Mouse (Mus musculus) liver, adult 2 months (tissue): Measurements from ENCODE around the gene Tst. TPM values are rescaled to one million over a fixed set of nuclear protein-coding genes. Genes with fewer than 3 reads are reported as not detected.

Experiments used
- DNase-seq: peaks from one replicate; pipeline ENCODE4 v3.0.0-alpha.2; 2011; ENCODE audit warnings: low read depth, low spot score; ENCODE audit errors: extremely low read depth
- H3K27ac ChIP-seq: fragments of 200-500 bp; replicated peaks from 2 replicates; pipeline ENCODE4 v1.5.1; 2012; ENCODE audit warnings: low read depth, mild to moderate bottlenecking, control low read depth, inconsistent platforms, low read length; ENCODE audit not compliant: insufficient read depth
- H3K27me3 ChIP-seq: fragments of 200-500 bp; 2 replicates; pipeline ENCODE4 v1.6.1; 2012; ENCODE audit warnings: mild to moderate bottlenecking, moderate library complexity, low read length, inconsistent platforms; ENCODE audit not compliant: control insufficient read depth, insufficient read depth
- H3K36me3 ChIP-seq: fragments of 200-500 bp; 2 replicates; pipeline ENCODE4 v1.6.1; 2012; ENCODE audit warnings: low read length, inconsistent platforms; ENCODE audit not compliant: control insufficient read depth, insufficient read depth
- H3K4me1 ChIP-seq: fragments of 200-500 bp; 2 replicates; pipeline ENCODE4 v1.6.1; 2011; ENCODE audit warnings: low read length; ENCODE audit not compliant: control insufficient read depth, insufficient read depth
- H3K4me3 ChIP-seq: fragments of 200-500 bp; 2 replicates; pipeline ENCODE4 v1.5.1; 2011; ENCODE audit warnings: low read depth, mild to moderate bottlenecking, control low read depth, low read length, moderate library complexity; ENCODE audit not compliant: insufficient read depth
- H3K79me2 ChIP-seq: fragments of 200-500 bp; 2 replicates; pipeline ENCODE4 v1.6.1; 2012; ENCODE audit warnings: inconsistent platforms, mild to moderate bottlenecking, low read length, moderate library complexity; ENCODE audit not compliant: control insufficient read depth, insufficient read depth
- H3K9ac ChIP-seq: fragments of 200-500 bp; 2 replicates; pipeline ENCODE4 v1.6.1; 2012; ENCODE audit warnings: low read depth, mild to moderate bottlenecking, control low read depth, inconsistent platforms, low read length
- CTCF ChIP-seq: fragments of 200-500 bp; IDR thresholded peaks from 2 replicates; pipeline ENCODE4 v1.5.1; 2011; ENCODE audit warnings: low read depth, low read length, control low read depth
- POLR2A ChIP-seq: fragments of 200-500 bp; IDR thresholded peaks from 2 replicates; pipeline ENCODE4 v1.6.1; 2011; ENCODE audit warnings: low read length, control low read depth; ENCODE audit not compliant: insufficient read depth; ENCODE audit errors: extremely low read depth
- WGBS: fragments of 180-500 bp; shearing (Covaris S2); methylation state at CpG from one replicate; pipeline ENCODE4 v1.1.7; 2018; 5-methylcytosine and 5-hydroxymethylcytosine counted together
- polyA plus RNA-seq: library from polyadenylated mRNA; depleted of rRNA; stranded (reverse); fragments of >200 nt; gene quantifications from 2 replicates; pipeline ENCODE4 v1.2.3, GENCODE M21; 2012
- total RNA-seq: library from RNA; depleted of rRNA; stranded (reverse); fragments of >200 nt; gene quantifications from 2 replicates; pipeline ENCODE4 v1.2.3, GENCODE M21; 2014

Tst gene
- total and polyA plus RNA-seq, 2 experiments, result 343 to 621 TPM

DNA sequence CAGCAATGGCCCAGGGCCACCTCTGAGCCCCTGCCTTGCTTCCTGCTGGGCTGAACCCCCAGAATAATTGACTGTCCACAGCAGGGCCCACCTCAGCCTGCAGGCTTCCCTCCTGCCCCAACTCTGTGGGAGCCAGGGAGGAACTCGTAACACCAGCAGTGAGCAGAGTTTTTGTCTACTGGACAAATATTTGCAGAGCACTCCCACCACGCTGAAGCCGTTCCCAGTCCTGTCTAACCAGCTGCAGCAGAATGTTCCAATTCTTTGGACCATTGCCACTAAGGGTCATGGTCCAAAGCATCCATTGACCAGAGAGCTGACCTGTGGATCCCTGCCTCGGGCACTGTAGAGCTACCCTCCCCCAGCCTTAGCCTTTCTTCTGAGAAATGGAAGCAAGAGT lies 11.2 kb upstream of the Tst start:
- Histone ChIP-seq H3K4me1 (peaks cover 21% of the 10 kb centered on the region), H3K4me3 (no peak overlapping the region), H3K9ac (peak overlapping the region; percentile 70), H3K79me2 (peaks cover under 1% of the 10 kb centered on the region; the same call in 1 of the 2 replicates), H3K27ac (peak overlapping the region; percentile 96), H3K27me3 (no peaks in the 10 kb centered on the region), H3K36me3 (peaks cover 2% of the 10 kb centered on the region; the same call in 1 of the 2 replicates)
- 2% methylated on average over 4 of the region's 4 CpGs for WGBS
- TF ChIP-seq CTCF (no peak), POLR2A (0 out of 2 replicates have a peak, but pooled peaks have one; percentile 60)
- peak; percentile 95 for DNase-seq

DNA sequence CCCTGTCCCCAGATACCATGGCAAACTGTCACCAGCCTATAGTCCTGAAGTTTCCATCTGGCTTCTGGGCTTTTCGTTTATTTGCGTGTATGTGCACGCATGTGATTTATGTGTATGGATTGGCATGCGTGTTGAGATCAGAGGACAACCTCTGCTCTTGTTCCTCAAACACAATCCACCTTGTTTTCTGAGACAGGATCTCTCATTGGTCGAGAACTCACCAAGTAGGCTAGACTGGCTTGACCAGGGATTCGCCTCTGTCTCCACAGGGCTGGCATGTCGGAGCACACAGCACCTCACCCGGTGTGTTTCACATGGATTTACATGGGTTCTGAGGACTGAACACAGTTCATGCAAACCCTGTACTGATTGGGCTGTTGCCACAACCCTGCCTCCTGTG lies 8.4 kb upstream of the Tst start:
- peaks cover 30% of the 10 kb centered on the region for H3K4me1 ChIP-seq
- H3K27ac ChIP-seq, result no peak overlapping the region
- peaks cover 2% of the 10 kb centered on the region; the same call in 1 of the 2 replicates for H3K36me3 ChIP-seq
- no peaks in the 10 kb centered on the region for H3K27me3 ChIP-seq
- peaks cover 18% of the 10 kb centered on the region; the same call in 1 of the 2 replicates for H3K79me2 ChIP-seq
- no peak overlapping the region for H3K4me3 ChIP-seq
- no peak for DNase-seq
- no peak overlapping the region for H3K9ac ChIP-seq
- 95% methylated on average over 8 of the region's 8 CpGs for WGBS
- TF ChIP-seq CTCF (no peak), POLR2A (no peak)

DNA sequence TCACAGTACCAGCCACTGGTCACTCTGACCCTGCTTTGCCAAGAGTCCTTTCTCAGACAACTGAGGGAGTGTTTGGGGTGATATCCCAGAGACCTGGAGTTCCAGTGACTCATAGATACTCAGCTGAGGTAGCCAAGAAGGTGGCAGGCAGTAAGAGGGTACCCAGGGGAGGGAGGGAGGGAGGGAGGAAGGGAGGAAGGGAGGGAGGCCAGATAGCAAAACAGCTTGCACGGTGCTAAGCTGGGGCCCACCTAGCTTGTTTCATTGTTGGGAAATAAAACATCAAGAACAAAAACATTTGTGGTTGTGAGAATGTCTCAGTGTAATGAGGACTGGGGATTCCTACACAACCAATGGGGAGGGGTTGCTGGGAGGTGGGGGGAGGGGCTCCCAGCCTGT lies 8.0 kb upstream of the Tst start:
- Histone ChIP-seq H3K27ac (no peak overlapping the region), H3K9ac (no peak overlapping the region), H3K4me1 (peaks cover 33% of the 10 kb centered on the region)

DNA sequence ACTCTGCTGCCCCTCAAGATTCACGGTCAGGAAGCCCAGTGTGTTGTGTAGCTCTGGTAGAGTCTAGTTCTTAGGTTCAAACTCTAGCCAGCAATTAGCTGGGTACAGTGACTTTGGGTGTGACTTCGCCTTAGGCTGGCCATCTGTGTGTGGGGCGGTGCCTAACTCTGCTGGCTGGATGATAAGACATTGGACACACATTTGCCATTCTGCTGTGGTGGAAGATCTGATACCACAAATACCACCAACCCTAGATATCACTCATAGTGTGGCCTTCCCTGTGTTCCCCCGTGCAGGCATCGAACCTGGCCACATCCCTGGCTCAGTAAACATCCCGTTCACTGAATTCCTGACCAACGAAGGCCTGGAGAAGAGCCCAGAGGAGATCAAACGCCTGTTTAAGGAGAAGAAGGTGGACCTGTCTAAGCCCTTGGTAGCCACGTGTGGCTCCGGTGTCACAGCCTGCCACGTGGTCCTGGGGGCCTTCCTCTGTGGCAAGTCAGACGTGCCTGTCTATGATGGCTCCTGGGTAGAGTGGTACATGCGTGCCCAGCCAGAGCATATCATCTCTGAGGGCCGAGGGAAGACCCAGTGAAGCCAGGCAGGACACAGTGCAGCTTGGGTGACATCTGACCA lies 7.5 kb upstream of the Tst start:
- no peaks in the 10 kb centered on the region for H3K27me3 ChIP-seq
- peaks cover 2% of the 10 kb centered on the region; the same call in 1 of the 2 replicates for H3K36me3 ChIP-seq
- H3K4me1 ChIP-seq, result peaks cover 38% of the 10 kb centered on the region
- 54% methylated on average over 14 of the region's 14 CpGs for WGBS
- peaks cover 18% of the 10 kb centered on the region; the same call in 1 of the 2 replicates for H3K79me2 ChIP-seq
- DNase-seq, result no peak
- no peak overlapping the region for H3K4me3 ChIP-seq
- TF ChIP-seq POLR2A (no peak), CTCF (no peak)
- H3K9ac ChIP-seq, result no peak overlapping the region
- no peak overlapping the region for H3K27ac ChIP-seq

More for the DNA sequence above, 8.0 kb upstream of the Tst start:
- Histone ChIP-seq H3K27me3 (no peaks in the 10 kb centered on the region), H3K4me3 (no peak overlapping the region), H3K36me3 (peaks cover 2% of the 10 kb centered on the region; the same call in 1 of the 2 replicates), H3K79me2 (peaks cover 18% of the 10 kb centered on the region; the same call in 1 of the 2 replicates)
- DNase-seq, result no peak
- WGBS, result 71% methylated on average over 1 of the region's 1 CpGs
- TF ChIP-seq POLR2A, result no peak
- no peak for TF ChIP-seq CTCF

DNA sequence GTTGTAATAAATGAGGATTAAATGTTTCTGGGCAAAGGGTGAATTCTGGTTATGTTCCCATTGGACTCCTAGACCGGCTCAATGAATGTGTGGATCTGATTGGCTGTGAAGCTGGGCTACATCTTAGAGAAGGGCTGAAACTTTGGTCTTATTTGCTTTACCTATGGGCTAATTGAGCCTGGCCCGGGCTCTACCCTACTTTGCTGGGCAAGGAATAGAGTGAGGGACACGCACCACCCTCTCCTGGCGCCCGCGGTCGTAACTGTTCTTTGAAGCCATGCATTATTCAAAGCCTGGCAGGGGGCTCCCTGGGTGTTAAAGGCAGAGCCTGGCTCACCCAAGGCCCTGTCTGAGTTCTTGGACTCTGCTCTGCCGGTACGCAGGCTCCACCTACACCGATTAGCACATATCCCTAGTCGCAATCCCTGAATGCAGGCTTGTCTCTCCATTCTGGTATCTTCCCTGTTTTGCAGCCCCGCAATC lies 3.9 kb upstream of the Tst start:
- Histone ChIP-seq H3K4me1 (peaks cover 29% of the 10 kb centered on the region), H3K27ac (peak overlapping the region; percentile 93), H3K9ac (peak overlapping the region; percentile 78), H3K36me3 (peaks cover 2% of the 10 kb centered on the region; the same call in 1 of the 2 replicates), H3K79me2 (peaks cover 38% of the 10 kb centered on the region; the same call in 1 of the 2 replicates), H3K27me3 (no peaks in the 10 kb centered on the region), H3K4me3 (peak overlapping the region; percentile 64)
- peak; percentile 98 for DNase-seq
- TF ChIP-seq CTCF, result no peak
- no peak for TF ChIP-seq POLR2A
- 26% methylated on average over 12 of the region's 12 CpGs for WGBS

DNA sequence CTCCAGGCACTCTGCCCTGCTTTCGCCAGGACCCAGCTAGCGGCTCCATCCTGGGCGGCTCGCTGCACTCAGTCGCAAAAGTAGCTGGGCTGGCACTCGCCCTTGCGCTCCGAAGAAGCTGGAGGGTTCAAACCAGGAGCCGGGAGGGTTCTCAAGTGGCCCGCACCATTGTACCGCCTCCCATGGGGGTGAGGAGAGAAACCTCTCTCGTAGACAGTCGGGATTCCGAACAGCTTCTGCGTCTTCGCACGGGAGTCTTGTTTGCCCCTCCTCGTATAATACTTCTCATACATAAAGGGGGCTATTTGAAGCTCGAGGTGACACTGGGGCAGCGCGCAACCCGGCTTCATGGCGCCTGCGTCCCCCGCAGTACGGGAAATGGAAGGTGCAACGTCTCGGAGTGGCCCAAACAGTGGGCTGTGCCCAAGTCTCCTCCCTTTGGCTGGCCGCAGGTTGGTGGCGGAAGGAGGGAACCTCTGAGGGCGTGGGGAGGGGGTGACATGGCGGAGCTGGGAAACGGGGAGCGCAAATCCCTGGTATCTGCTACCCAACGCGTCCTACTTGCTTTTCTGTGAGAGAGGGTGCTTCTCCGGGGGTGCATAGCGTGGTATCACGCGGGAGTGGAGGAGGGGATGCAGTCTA lies 707 bp upstream of the Tst start, which contains the start of gene Mpst:
Gene Mpst (plus strand): TSS at position 124 of the 642 bp plus-strand sequence.
- no peaks in the 10 kb centered on the region for H3K36me3 ChIP-seq
- no peaks in the 10 kb centered on the region for H3K27me3 ChIP-seq
- H3K27ac ChIP-seq, result peak within 1 kb of the TSS; percentile 100
- H3K4me3 ChIP-seq, result peak within 1 kb of the TSS; percentile 91
- TF ChIP-seq POLR2A (peak; percentile 94), CTCF (no peak)
- H3K79me2 ChIP-seq, result peaks cover 33% of the 10 kb centered on the region; the same call in 1 of the 2 replicates
- H3K9ac ChIP-seq, result peak within 1 kb of the TSS; percentile 98
- DNase-seq, result peak; percentile 86
- H3K4me1 ChIP-seq, result peaks cover 24% of the 10 kb centered on the region
- WGBS, result under 1% methylated on average over 40 of the region's 40 CpGs
